Mouse (Mus musculus): Measurements from ENCODE around the gene Clec4a2. TPM values are rescaled to one million over a fixed set of nuclear protein-coding genes. Genes with fewer than 3 reads are reported as not detected.
"Not testable (repeated sequence)": the region's sequence is repeated elsewhere in the genome, so short reads cannot be mapped to it uniquely, and the experiment has no call there.

The Clec4a2 gene
- total RNA-seq (2014; rRNA removed) (0.49 and 0.61 TPM in 2 replicates), polyA plus RNA-seq (2015; fragmentation: Nextera tagmentation; extraction: Ambion mirVana) (1.2 and 1.8 TPM in 2 replicates)

DNA sequence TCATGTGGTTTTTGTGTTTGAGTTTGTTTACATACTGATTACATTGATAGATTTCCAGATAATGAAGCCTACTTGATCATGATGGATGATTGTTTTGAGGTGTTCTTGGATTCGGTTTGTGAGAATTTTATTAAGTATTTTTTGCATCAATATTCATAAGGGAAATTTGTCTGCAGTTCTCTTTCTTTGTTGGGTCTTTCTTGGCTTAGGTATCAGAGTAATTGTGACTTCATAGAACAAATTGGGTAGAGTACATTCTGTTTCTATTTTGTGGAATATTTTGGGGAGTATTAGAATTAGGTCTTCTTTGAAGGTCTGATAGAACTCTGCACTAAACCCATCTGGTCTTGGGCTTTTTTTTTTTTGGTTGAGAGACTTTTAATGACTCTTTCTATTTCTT, at the start of gene Clec4a2:
Gene Clec4a2, plus strand, starts transcription at position 301 of the 400 bp plus-strand sequence.
- not testable (repeated sequence) for H3K4me2 ChIP-seq (ENCODE audit: low read depth, low read length, poor library complexity, severe bottlenecking); H3K4me3 ChIP-seq (ENCODE audit: low read depth, low read length); H3K9me3 ChIP-seq (ENCODE audit: low read length); H3K9ac ChIP-seq (replicated peaks; ENCODE audit: low read length, poor library complexity, severe bottlenecking); ATAC-seq (ENCODE audit: low FRiP score); H3K36me3 ChIP-seq (ENCODE audit: insufficient read depth, low read length); H3K27me3 ChIP-seq (ENCODE audit: insufficient read depth, low read length); DNase-seq (ENCODE audit: low spot score); H3K4me1 ChIP-seq (ENCODE audit: insufficient read depth, low read length); H3K27ac ChIP-seq (ENCODE audit: low read depth, low read length)
- 66% methylated on average over 1 of the region's 1 CpGs for WGBS

DNA sequence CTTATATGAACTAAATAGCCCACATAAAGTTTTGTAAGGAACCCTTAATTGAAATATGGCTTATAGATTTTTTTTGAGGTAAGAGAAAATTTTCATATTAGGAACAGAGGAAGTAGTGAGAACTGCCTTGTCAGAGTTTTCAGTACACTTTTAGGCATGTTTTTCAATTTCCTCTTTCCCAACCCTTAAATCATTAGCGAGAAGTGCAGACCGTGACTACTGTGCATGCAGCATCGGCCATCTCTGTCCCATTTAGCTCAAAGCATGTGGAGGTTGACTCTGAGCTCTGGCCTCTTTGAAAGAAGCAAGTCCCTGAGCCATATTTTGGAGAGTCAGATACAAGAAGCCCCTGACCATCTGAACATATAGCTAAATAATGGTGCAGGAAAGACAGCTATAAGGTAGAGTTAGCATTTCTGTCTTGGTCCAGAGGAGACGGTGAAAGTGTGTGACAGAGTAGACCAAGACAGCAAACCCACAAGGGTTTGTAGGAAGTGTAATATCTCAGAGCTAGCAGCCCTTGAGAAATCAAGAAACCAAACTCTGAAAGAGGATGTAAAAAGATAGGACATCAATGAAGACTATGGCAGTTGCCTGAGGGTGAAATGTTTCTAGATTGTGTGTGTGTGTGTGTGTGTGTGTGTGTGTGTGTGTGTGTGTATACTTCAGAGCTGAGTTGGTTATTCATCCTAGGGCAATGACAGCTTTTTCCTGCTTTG, 10.9 kb upstream of the Clec4a2 start:
- no peak for DNase-seq (ENCODE audit: low spot score)
- no peaks in the 10 kb centered on the region for H3K9me3 ChIP-seq (ENCODE audit: low read length)
- no peak overlapping the region for H3K4me3 ChIP-seq (ENCODE audit: low read depth, low read length)
- no peak for ATAC-seq (ENCODE audit: low FRiP score)
- no peaks in the 10 kb centered on the region for H3K27me3 ChIP-seq (ENCODE audit: insufficient read depth, low read length)
- no peak overlapping the region for H3K27ac ChIP-seq (ENCODE audit: low read depth, low read length)
- H3K4me1 ChIP-seq (ENCODE audit: insufficient read depth, low read length) = no peaks in the 10 kb centered on the region
- H3K9ac ChIP-seq (replicated peaks; ENCODE audit: low read length, poor library complexity, severe bottlenecking) = no peak overlapping the region
- WGBS = 87% methylated on average over 4 of the region's 4 CpGs
- TF ChIP-seq CTCF (IDR thresholded peaks at IDR 0.05) = no peak
- H3K4me2 ChIP-seq (ENCODE audit: low read depth, low read length, poor library complexity, severe bottlenecking) = no peak overlapping the region
- no peaks in the 10 kb centered on the region for H3K36me3 ChIP-seq (ENCODE audit: insufficient read depth, low read length)

DNA sequence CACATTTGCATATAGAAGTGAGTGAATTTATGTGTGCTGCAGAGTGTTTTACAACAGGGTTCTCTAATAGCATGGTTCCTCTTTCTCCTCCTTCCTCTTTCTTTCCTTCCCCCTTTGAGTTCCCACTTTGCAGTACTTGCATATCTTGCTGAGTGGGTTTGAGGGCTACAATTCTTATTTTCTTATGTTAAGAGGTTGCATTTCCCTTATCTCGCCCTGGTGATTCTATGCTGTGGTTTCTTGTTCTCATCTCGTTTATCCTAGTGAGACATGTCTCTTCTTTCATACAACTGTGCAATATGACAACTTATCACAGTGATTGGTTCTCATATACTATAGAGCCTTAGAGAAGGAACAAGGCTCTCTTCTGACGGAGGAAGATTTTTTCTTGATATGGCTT, 17.0 kb downstream of the Clec4a2 start:
- 74% methylated on average over 3 of the region's 3 CpGs for WGBS
- TF ChIP-seq CTCF (IDR thresholded peaks at IDR 0.05) = no peak
- H3K4me3 ChIP-seq (ENCODE audit: low read depth, low read length) = no peak overlapping the region

DNA sequence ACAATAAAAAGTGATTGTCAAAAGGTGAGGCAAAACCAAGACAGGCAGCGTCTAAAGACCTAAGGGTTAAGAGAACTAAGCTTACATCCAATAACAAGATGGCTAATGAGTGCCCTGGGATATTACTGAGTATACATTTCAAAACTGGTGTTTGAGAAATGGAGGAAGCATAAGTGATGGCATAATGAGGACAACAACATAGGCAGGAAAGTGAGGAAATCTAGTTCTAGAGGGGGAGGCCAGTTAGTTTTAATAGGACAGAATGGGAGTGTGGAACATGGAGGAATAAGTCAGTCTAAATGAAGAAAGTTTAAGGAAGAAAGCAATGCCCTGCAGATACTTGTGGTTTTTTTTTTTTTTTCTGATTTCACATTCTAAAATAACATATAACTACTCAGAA, 20.9 kb downstream of the Clec4a2 start:
- Histone ChIP-seq H3K4me3 (ENCODE audit: low read depth, low read length) (no peak overlapping the region), H3K36me3 (ENCODE audit: insufficient read depth, low read length) (no peaks in the 10 kb centered on the region), H3K27ac (ENCODE audit: low read depth, low read length) (no peak overlapping the region), H3K4me2 (ENCODE audit: low read depth, low read length, poor library complexity, severe bottlenecking) (no peak overlapping the region), H3K4me1 (ENCODE audit: insufficient read depth, low read length) (no peaks in the 10 kb centered on the region), H3K9me3 (ENCODE audit: low read length) (0 out of 2 replicates have a peak, but pooled peaks cover 3% of the 10 kb centered on the region), H3K27me3 (ENCODE audit: insufficient read depth, low read length) (no peaks in the 10 kb centered on the region), H3K9ac (replicated peaks; ENCODE audit: low read length, poor library complexity, severe bottlenecking) (no peak overlapping the region)
- DNase-seq (ENCODE audit: low spot score) (no peak), ATAC-seq (ENCODE audit: low FRiP score) (no peak)
- WGBS = 52% methylated on average over 1 of the region's 1 CpGs
- TF ChIP-seq CTCF (IDR thresholded peaks at IDR 0.05) = no peak

More for the DNA sequence above, 17.0 kb downstream of the Clec4a2 start:
- Histone ChIP-seq H3K36me3 (ENCODE audit: insufficient read depth, low read length) (no peaks in the 10 kb centered on the region), H3K4me1 (ENCODE audit: insufficient read depth, low read length) (no peaks in the 10 kb centered on the region), H3K9me3 (ENCODE audit: low read length) (0 out of 2 replicates have a peak, but pooled peaks cover 3% of the 10 kb centered on the region), H3K27ac (ENCODE audit: low read depth, low read length) (no peak overlapping the region), H3K27me3 (ENCODE audit: insufficient read depth, low read length) (no peaks in the 10 kb centered on the region), H3K4me2 (ENCODE audit: low read depth, low read length, poor library complexity, severe bottlenecking) (no peak overlapping the region), H3K9ac (replicated peaks; ENCODE audit: low read length, poor library complexity, severe bottlenecking) (no peak overlapping the region)
- no peak for DNase-seq (ENCODE audit: low spot score)
- ATAC-seq (ENCODE audit: low FRiP score) = no peak

DNA sequence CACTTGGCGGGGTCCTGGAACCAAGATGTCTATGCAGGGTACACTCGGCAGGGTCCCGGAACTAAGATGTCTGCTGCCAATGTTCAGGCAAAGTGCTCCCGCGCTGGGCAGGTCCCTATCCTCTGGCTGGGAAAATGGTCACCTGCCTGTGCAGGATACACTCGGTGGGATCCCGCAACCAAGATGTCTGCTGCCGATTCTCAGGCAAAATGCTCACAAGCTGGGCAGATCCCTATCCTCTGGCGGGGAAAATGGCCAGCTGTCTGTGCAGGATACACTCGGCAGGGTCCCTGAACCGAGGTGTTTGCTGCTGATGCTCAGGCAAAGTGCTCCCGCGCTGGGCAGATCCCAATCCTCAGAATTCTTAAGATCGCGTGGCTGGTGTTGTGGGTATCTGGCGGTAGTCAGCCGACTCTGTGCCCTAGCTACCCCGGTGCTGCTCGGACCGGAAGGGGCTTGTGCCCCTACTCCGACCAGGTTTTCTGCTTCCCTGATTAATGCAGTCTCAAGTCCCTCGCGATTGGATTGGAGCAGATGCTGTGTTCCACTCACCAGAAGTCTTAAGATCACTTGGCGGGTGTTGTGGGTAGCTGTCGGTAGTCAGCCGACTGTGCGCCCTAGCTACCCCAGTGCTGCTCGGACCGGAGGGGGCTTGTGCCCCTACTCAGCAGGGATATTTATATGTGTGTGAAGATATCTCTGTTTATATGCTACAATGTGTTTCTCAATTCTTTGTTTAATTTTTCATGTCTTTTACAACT, 31.7 kb downstream of the Clec4a2 start:
- not testable (repeated sequence) for H3K27ac ChIP-seq (ENCODE audit: low read depth, low read length); H3K36me3 ChIP-seq (ENCODE audit: insufficient read depth, low read length); DNase-seq (ENCODE audit: low spot score); ATAC-seq (ENCODE audit: low FRiP score); H3K27me3 ChIP-seq (ENCODE audit: insufficient read depth, low read length); H3K4me3 ChIP-seq (ENCODE audit: low read depth, low read length); H3K9ac ChIP-seq (replicated peaks; ENCODE audit: low read length, poor library complexity, severe bottlenecking); H3K4me1 ChIP-seq (ENCODE audit: insufficient read depth, low read length); H3K9me3 ChIP-seq (ENCODE audit: low read length); H3K4me2 ChIP-seq (ENCODE audit: low read depth, low read length, poor library complexity, severe bottlenecking)
- 72% methylated on average over 27 of the region's 29 CpGs for WGBS

DNA sequence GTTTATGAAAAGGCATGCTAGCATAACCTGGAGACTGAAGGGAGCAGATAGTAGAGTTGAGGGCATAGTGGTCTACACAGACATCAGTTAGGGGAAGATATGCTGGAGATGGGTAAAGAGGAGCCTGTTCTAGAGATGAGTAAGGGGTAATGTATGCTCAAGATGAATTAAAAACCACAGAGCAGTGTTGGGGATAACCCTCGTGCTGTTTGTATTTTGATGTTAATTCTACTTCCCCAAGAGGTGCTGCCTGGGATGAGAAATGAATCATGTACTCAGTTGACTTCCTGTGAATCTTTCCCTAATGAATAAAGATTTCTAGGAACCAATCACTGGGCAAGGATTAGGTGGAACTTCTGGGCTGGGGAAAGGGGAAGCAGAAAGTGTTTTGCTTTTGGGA, 63.9 kb downstream of the Clec4a2 start:
- no peaks in the 10 kb centered on the region for H3K27me3 ChIP-seq (ENCODE audit: insufficient read depth, low read length)
- no peak overlapping the region for H3K9ac ChIP-seq (replicated peaks; ENCODE audit: low read length, poor library complexity, severe bottlenecking)
- no peak overlapping the region for H3K4me3 ChIP-seq (ENCODE audit: low read depth, low read length)
- TF ChIP-seq CTCF (IDR thresholded peaks at IDR 0.05) = no peak
- 53% methylated on average over 1 of the region's 1 CpGs for WGBS
- no peaks in the 10 kb centered on the region for H3K4me1 ChIP-seq (ENCODE audit: insufficient read depth, low read length)
- no peak for ATAC-seq (ENCODE audit: low FRiP score)
- no peak for DNase-seq (ENCODE audit: low spot score)
- no peaks in the 10 kb centered on the region for H3K9me3 ChIP-seq (ENCODE audit: low read length)
- no peak overlapping the region for H3K4me2 ChIP-seq (ENCODE audit: low read depth, low read length, poor library complexity, severe bottlenecking)
- no peaks in the 10 kb centered on the region for H3K36me3 ChIP-seq (ENCODE audit: insufficient read depth, low read length)
- H3K27ac ChIP-seq (ENCODE audit: low read depth, low read length) = no peak overlapping the region

Measured in midbrain, postnatal 0 days (tissue).